Mouse (Mus musculus): ENCODE measurements around the gene Znrd1. TPM values are rescaled to one million over a fixed set of nuclear protein-coding genes. Genes with fewer than 3 reads are reported as not detected.
A peak's percentile ranks its signal among the peaks of the same experiment; 100 is the strongest.

The Znrd1 gene
- polyA plus RNA-seq, 1 experiment from 2014 or later = 97.6 TPM

DNA sequence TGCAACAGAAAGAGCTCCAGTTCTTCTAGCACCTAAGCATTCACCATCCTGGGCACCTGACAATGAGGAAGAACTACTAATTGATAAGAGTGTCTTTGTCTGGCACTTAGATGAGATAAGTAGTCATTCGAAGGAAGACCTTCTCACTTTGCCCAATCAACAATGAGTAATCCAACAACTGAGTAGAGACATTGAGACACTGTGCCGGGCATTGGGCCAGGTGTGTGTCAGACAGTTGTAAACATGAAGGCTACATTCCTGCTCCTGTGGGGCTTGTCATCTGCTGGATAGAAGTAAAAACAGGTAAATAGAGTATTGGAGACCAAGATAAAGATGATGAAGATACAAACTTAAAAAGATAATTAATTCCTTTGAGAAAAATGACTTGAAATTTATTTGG is 20.3 kb downstream of the Znrd1 start:
- 94% methylated on average over 2 of the region's 2 CpGs for WGBS
- no peak for ATAC-seq (ENCODE audit: low FRiP score, low TSS enrichment)
- H3K9ac ChIP-seq (ENCODE audit: low read depth, low read length) = no peak overlapping the region
- H3K4me1 ChIP-seq (ENCODE audit: control insufficient read depth, insufficient read depth, low read length) = peaks cover 2% of the 10 kb centered on the region
- no peak overlapping the region for H3K4me3 ChIP-seq (ENCODE audit: low read length)
- peaks cover 23% of the 10 kb centered on the region for H3K27me3 ChIP-seq (ENCODE audit: control insufficient read depth, insufficient read depth, low read length)
- H3K9me3 ChIP-seq (ENCODE audit: control insufficient read depth, low read length) = no peaks in the 10 kb centered on the region
- no peak overlapping the region for H3K4me2 ChIP-seq (replicated peaks; ENCODE audit: low read depth, low read length)
- H3K27ac ChIP-seq (ENCODE audit: low read depth, low read length) = no peak overlapping the region
- H3K36me3 ChIP-seq (ENCODE audit: control insufficient read depth, insufficient read depth, low read length) = no peaks in the 10 kb centered on the region

- ATAC-seq (ENCODE audit: low FRiP score, low TSS enrichment) = no peak
- WGBS = 76% methylated on average over 2 of the region's 2 CpGs
These were observed 26.6 kb downstream of the Znrd1 start for GRCm38 (mm10) chr17:36931806-36932205.

DNA sequence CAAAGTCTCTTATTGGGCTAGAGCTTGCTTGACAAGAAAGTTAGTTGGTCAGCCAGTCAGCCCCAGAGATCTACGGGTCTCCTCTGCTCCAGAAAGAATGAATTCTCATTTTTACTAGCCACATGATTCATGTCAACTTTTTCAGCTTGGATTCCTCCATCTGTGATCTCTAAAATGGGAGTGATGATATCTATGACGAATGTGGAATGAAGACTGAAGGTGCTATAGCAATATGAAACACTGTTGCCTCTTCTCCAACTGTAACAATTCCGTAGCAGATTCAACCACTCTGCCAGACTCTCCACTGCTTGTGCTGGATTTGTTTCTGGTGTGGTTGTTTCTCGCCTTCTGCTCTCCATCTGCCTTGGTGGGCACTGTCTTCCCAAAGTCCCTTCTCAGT is 27.2 kb downstream of the Znrd1 start:
- H3K4me1 ChIP-seq (ENCODE audit: control insufficient read depth, insufficient read depth, low read length) = no peaks in the 10 kb centered on the region
- no peak overlapping the region for H3K4me2 ChIP-seq (replicated peaks; ENCODE audit: low read depth, low read length)
- no peak overlapping the region for H3K4me3 ChIP-seq (ENCODE audit: low read length)
- H3K36me3 ChIP-seq (ENCODE audit: control insufficient read depth, insufficient read depth, low read length) = no peaks in the 10 kb centered on the region
- no peak overlapping the region for H3K27ac ChIP-seq (ENCODE audit: low read depth, low read length)
- 80% methylated on average over 4 of the region's 4 CpGs for WGBS
- H3K9ac ChIP-seq (ENCODE audit: low read depth, low read length) = no peak overlapping the region
- no peaks in the 10 kb centered on the region for H3K27me3 ChIP-seq (ENCODE audit: control insufficient read depth, insufficient read depth, low read length)
- ATAC-seq (ENCODE audit: low FRiP score, low TSS enrichment) = no peak
- H3K9me3 ChIP-seq (ENCODE audit: control insufficient read depth, low read length) = no peaks in the 10 kb centered on the region

More at GRCm38 (mm10) chr17:36931806-36932205, 26.6 kb downstream of the Znrd1 start:
- H3K4me1 ChIP-seq (ENCODE audit: control insufficient read depth, insufficient read depth, low read length) = no peaks in the 10 kb centered on the region
- no peaks in the 10 kb centered on the region for H3K36me3 ChIP-seq (ENCODE audit: control insufficient read depth, insufficient read depth, low read length)
- no peak overlapping the region for H3K9ac ChIP-seq (ENCODE audit: low read depth, low read length)
- no peak overlapping the region for H3K4me2 ChIP-seq (replicated peaks; ENCODE audit: low read depth, low read length)
- no peaks in the 10 kb centered on the region for H3K27me3 ChIP-seq (ENCODE audit: control insufficient read depth, insufficient read depth, low read length)
- no peak overlapping the region for H3K4me3 ChIP-seq (ENCODE audit: low read length)
- no peak overlapping the region for H3K27ac ChIP-seq (ENCODE audit: low read depth, low read length)
- no peaks in the 10 kb centered on the region for H3K9me3 ChIP-seq (ENCODE audit: control insufficient read depth, low read length)

GRCm38 (mm10) chr17:36930233-36930632 is 28.1 kb downstream of the Znrd1 start:
- no peaks in the 10 kb centered on the region for H3K27me3 ChIP-seq (ENCODE audit: control insufficient read depth, insufficient read depth, low read length)
- H3K9ac ChIP-seq (ENCODE audit: low read depth, low read length) = no peak overlapping the region
- H3K36me3 ChIP-seq (ENCODE audit: control insufficient read depth, insufficient read depth, low read length) = no peaks in the 10 kb centered on the region
- ATAC-seq (ENCODE audit: low FRiP score, low TSS enrichment) = peak; percentile 57; the same call in 1 of the 2 replicates
- H3K4me1 ChIP-seq (ENCODE audit: control insufficient read depth, insufficient read depth, low read length) = no peaks in the 10 kb centered on the region
- 40% methylated on average over 6 of the region's 6 CpGs for WGBS
- no peak overlapping the region for H3K27ac ChIP-seq (ENCODE audit: low read depth, low read length)
- no peak overlapping the region for H3K4me3 ChIP-seq (ENCODE audit: low read length)
- no peaks in the 10 kb centered on the region for H3K9me3 ChIP-seq (ENCODE audit: control insufficient read depth, low read length)
- no peak overlapping the region for H3K4me2 ChIP-seq (replicated peaks; ENCODE audit: low read depth, low read length)

DNA sequence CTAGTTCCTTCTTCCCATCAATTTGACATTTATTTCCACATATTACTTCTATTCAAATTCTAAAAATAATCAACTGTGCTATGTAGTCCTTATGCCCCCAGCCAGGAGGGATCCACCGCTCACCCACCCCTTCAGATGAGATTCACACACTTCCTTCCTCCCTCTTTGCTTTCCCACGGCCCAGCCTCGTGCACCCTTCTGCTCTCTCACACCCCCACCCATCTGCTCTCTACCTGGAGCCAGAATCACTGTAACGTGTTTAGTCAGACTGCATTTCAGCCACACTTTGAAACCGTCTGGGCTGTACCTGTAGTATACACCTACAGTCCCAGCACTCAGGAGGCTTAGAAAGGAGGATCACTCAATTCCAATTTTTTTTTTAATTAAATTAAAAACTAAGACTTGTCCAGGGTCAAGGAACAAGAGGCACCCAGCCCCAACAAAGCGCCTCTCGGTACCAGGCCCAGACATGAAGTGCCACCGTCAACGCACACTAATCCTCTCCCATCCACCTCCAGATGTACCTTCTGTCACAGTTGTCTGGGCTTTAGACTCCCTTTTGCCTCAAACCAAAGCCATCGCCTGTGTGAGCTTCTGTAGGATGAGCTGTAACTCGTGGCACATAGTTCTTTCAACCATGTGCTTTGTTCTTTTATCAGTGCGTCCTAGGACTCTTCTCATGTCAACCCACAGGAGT is 29.0 kb downstream of the Znrd1 start:
- ATAC-seq (ENCODE audit: low FRiP score, low TSS enrichment) = no peak
- H3K4me3 ChIP-seq (ENCODE audit: low read length) = no peak overlapping the region
- WGBS = 76% methylated on average over 12 of the region's 12 CpGs
- no peak overlapping the region for H3K4me2 ChIP-seq (replicated peaks; ENCODE audit: low read depth, low read length)
- H3K4me1 ChIP-seq (ENCODE audit: control insufficient read depth, insufficient read depth, low read length) = no peaks in the 10 kb centered on the region
- H3K27me3 ChIP-seq (ENCODE audit: control insufficient read depth, insufficient read depth, low read length) = no peaks in the 10 kb centered on the region
- no peak overlapping the region for H3K27ac ChIP-seq (ENCODE audit: low read depth, low read length)
- H3K9ac ChIP-seq (ENCODE audit: low read depth, low read length) = no peak overlapping the region
- no peaks in the 10 kb centered on the region for H3K36me3 ChIP-seq (ENCODE audit: control insufficient read depth, insufficient read depth, low read length)
- H3K9me3 ChIP-seq (ENCODE audit: control insufficient read depth, low read length) = no peaks in the 10 kb centered on the region

DNA sequence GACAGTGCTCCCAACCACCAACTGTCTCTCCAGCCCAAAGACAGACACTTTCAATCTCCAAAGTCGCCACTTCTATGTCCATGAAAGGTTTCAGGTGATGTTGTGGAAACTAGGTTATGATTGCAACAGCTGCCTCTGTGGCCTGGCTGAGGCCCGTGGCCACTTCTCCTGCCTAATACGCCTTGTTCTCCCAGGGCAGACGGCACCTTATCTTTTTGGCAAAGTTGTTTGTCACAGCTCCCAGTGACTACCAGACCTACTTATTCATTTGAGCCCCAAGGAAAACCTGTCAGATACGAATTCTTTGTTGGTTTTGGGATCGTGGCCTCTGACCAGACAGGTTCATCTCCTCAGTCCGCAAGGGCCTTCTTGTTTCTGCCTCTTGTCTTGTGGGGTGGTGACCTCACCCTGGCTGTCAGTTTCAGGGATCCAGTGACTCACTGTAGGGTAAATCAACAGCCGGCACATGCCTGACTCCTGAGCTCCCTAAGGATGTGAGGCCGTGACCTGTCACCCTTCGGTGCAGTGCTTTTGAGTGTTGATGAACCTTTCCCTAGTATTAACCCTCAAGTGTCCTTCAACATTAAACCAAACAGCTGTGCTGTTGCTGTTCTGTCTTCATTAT is 30.8 kb downstream of the Znrd1 start:
- H3K36me3 ChIP-seq (ENCODE audit: control insufficient read depth, insufficient read depth, low read length) = no peaks in the 10 kb centered on the region
- no peak overlapping the region for H3K9ac ChIP-seq (ENCODE audit: low read depth, low read length)
- H3K27ac ChIP-seq (ENCODE audit: low read depth, low read length) = no peak overlapping the region
- no peak for ATAC-seq (ENCODE audit: low FRiP score, low TSS enrichment)
- no peak overlapping the region for H3K4me3 ChIP-seq (ENCODE audit: low read length)
- no peak overlapping the region for H3K4me2 ChIP-seq (replicated peaks; ENCODE audit: low read depth, low read length)
- 46% methylated on average over 10 of the region's 10 CpGs for WGBS
- no peaks in the 10 kb centered on the region for H3K9me3 ChIP-seq (ENCODE audit: control insufficient read depth, low read length)
- H3K4me1 ChIP-seq (ENCODE audit: control insufficient read depth, insufficient read depth, low read length) = no peaks in the 10 kb centered on the region
- H3K27me3 ChIP-seq (ENCODE audit: control insufficient read depth, insufficient read depth, low read length) = no peaks in the 10 kb centered on the region

DNA sequence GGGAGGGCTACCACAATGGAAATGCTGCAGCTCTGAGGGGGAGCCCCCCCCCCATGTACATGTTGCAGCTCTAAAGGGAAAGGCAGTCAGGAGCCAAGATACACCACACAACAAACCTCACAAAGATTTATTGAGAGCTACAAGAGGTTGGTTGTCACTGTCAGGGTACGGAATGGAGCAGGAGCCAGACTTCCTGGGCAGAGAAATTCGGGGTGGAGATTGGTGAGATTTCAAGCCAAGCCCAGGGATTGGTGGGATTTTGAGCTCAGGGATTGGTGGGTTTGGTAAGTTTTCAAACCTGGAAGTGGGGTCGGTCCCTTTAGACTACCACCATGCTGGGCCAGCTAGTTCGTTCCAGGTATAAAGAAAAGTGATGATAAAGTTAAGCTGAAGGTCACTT is 34.9 kb downstream of the Znrd1 start:
- ATAC-seq (ENCODE audit: low FRiP score, low TSS enrichment) = no peak
- H3K27me3 ChIP-seq (ENCODE audit: control insufficient read depth, insufficient read depth, low read length) = no peaks in the 10 kb centered on the region
- no peaks in the 10 kb centered on the region for H3K9me3 ChIP-seq (ENCODE audit: control insufficient read depth, low read length)
- no peak overlapping the region for H3K4me2 ChIP-seq (replicated peaks; ENCODE audit: low read depth, low read length)
- H3K27ac ChIP-seq (ENCODE audit: low read depth, low read length) = no peak overlapping the region
- H3K9ac ChIP-seq (ENCODE audit: low read depth, low read length) = no peak overlapping the region
- no peaks in the 10 kb centered on the region for H3K4me1 ChIP-seq (ENCODE audit: control insufficient read depth, insufficient read depth, low read length)
- 70% methylated on average over 4 of the region's 4 CpGs for WGBS
- no peaks in the 10 kb centered on the region for H3K36me3 ChIP-seq (ENCODE audit: control insufficient read depth, insufficient read depth, low read length)
- H3K4me3 ChIP-seq (ENCODE audit: low read length) = no peak overlapping the region

GRCm38 (mm10) chr17:36922715-36923114 is 35.6 kb downstream of the Znrd1 start:
- WGBS = 84% methylated on average over 4 of the region's 4 CpGs
- no peak overlapping the region for H3K9ac ChIP-seq (ENCODE audit: low read depth, low read length)
- H3K4me3 ChIP-seq (ENCODE audit: low read length) = no peak overlapping the region

GRCm38 (mm10) chr17:36920239-36920638 is 38.1 kb downstream of the Znrd1 start:
- Histone ChIP-seq H3K27me3 (ENCODE audit: control insufficient read depth, insufficient read depth, low read length) (no peaks in the 10 kb centered on the region), H3K4me1 (ENCODE audit: control insufficient read depth, insufficient read depth, low read length) (no peaks in the 10 kb centered on the region), H3K9ac (ENCODE audit: low read depth, low read length) (no peak overlapping the region), H3K4me3 (ENCODE audit: low read length) (no peak overlapping the region), H3K27ac (ENCODE audit: low read depth, low read length) (no peak overlapping the region), H3K9me3 (ENCODE audit: control insufficient read depth, low read length) (no peaks in the 10 kb centered on the region), H3K36me3 (ENCODE audit: control insufficient read depth, insufficient read depth, low read length) (no peaks in the 10 kb centered on the region), H3K4me2 (replicated peaks; ENCODE audit: low read depth, low read length) (no peak overlapping the region)
- no peak for ATAC-seq (ENCODE audit: low FRiP score, low TSS enrichment)
- WGBS = 42% methylated on average over 15 of the region's 15 CpGs

More at GRCm38 (mm10) chr17:36922715-36923114, 35.6 kb downstream of the Znrd1 start:
- no peak overlapping the region for H3K4me2 ChIP-seq (replicated peaks; ENCODE audit: low read depth, low read length)
- no peaks in the 10 kb centered on the region for H3K36me3 ChIP-seq (ENCODE audit: control insufficient read depth, insufficient read depth, low read length)
- no peak for ATAC-seq (ENCODE audit: low FRiP score, low TSS enrichment)
- no peak overlapping the region for H3K27ac ChIP-seq (ENCODE audit: low read depth, low read length)
- H3K27me3 ChIP-seq (ENCODE audit: control insufficient read depth, insufficient read depth, low read length) = no peaks in the 10 kb centered on the region
- H3K4me1 ChIP-seq (ENCODE audit: control insufficient read depth, insufficient read depth, low read length) = no peaks in the 10 kb centered on the region
- no peaks in the 10 kb centered on the region for H3K9me3 ChIP-seq (ENCODE audit: control insufficient read depth, low read length)
